Mouse (Mus musculus) brain, embryonic 18.5 days (tissue): ENCODE measurements around the gene Txnip.

Experiments
- DNase-seq: peaks from one replicate; pipeline ENCODE4 v3.0.0-alpha.2; 2012; ENCODE audit warnings: low read depth, low spot score

The Txnip gene

GRCm38 (mm10) chr3:96551203-96551602 is 6.6 kb upstream of the Txnip start:
- DNase-seq, result no peak

- DNase-seq, result no peak
These were observed 5.9 kb upstream of the Txnip start for GRCm38 (mm10) chr3:96551890-96552289.

- DNase-seq, result no peak
These were observed 4.2 kb upstream of the Txnip start for GRCm38 (mm10) chr3:96553601-96554000.

- DNase-seq, result no peak
These were observed 3.5 kb upstream of the Txnip start for GRCm38 (mm10) chr3:96554251-96554650.

- DNase-seq, result no peak
These were observed 2.6 kb upstream of the Txnip start for GRCm38 (mm10) chr3:96555041-96555596.

GRCm38 (mm10) chr3:96555999-96556614 is 1.6 kb upstream of the Txnip start:
- DNase-seq, result no peak

GRCm38 (mm10) chr3:96556651-96557635 is 814 bp upstream of the Txnip start:
- no peak for DNase-seq

- no peak for DNase-seq
These were observed 402 bp downstream of the Txnip start for GRCm38 (mm10) chr3:96558159-96558558.

GRCm38 (mm10) chr3:96558668-96559196 is 975 bp downstream of the Txnip start:
- DNase-seq, result no peak

GRCm38 (mm10) chr3:96559398-96559910 is 1.7 kb downstream of the Txnip start:
- no peak for DNase-seq

GRCm38 (mm10) chr3:96559911-96560850 is 2.4 kb downstream of the Txnip start:
- no peak for DNase-seq

- no peak for DNase-seq
These were observed 3.3 kb downstream of the Txnip start for GRCm38 (mm10) chr3:96560881-96561668.

- no peak for DNase-seq
These were observed 4.4 kb downstream of the Txnip start for GRCm38 (mm10) chr3:96561946-96562681.

GRCm38 (mm10) chr3:96563267-96563666 is 5.5 kb downstream of the Txnip start:
- DNase-seq, result no peak

GRCm38 (mm10) chr3:96563911-96564632 is 6.3 kb downstream of the Txnip start:
- DNase-seq, result no peak

- no peak for DNase-seq
These were observed 6.9 kb downstream of the Txnip start for GRCm38 (mm10) chr3:96564633-96565032.

- no peak for DNase-seq
These were observed 7.3 kb downstream of the Txnip start for GRCm38 (mm10) chr3:96565105-96565504.

GRCm38 (mm10) chr3:96566661-96567450 is 9.1 kb downstream of the Txnip start:
- no peak for DNase-seq
